Mouse (Mus musculus): ENCODE data around the gene Atrip.

DNA sequence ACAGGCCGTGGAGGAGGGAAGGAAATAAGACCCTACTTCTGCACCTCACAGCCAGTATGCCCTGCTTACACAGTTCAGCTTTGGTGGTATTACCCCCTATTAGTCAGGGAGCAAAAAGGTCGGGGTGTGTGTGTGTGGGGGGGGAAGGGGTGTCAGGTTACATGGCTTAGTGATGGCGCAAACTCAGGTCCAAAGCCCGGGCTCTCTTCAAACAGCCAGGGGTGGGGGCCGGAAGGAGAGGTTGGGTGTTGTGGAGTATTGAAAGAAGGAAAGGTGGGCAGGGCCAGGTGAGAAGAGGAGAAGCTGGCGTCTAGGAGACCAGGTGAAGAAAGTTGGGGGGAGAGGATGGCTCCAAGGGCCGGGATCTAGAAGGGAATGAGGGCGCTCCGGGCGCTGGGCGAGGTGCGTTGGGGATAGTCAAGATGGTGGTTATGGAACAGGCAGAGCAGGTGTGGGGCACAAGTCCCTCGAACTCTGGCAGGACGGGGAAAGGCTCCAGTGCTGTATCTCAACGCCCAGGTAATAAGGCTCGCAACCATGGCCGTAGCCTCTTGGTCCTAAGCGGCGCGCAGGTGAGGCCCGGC, 20.7 kb upstream of the Atrip start:
- no peak for TF ChIP-seq CTCF (IDR thresholded peaks at IDR 0.05; ENCODE audit: control insufficient read depth, insufficient read depth, insufficient replicate concordance, low read depth, low read length)
- TF ChIP-seq POLR2A (IDR thresholded peaks at IDR 0.05; ENCODE audit: control insufficient read depth, low read depth, low read length): no peak

Measured in testis, adult 2 months (tissue).